Mouse (Mus musculus) megakaryocyte, embryonic 14.5 days (primary cell): Measurements from ENCODE around the gene Snx3.

ENCODE experiments used
- FLI1 ChIP-seq: IDR thresholded peaks from 2 replicates; pipeline ENCODE4 v1.6.1; 2012; ENCODE audit warnings: low read length, inconsistent platforms, mixed read lengths
- GATA1 ChIP-seq: IDR thresholded peaks from 3 replicates; pipeline ENCODE4 v1.6.1; 2012; ENCODE audit warnings: mixed read lengths, low read length, inconsistent platforms, borderline replicate concordance

- no peak for TF ChIP-seq FLI1
- no peak for TF ChIP-seq GATA1
Measured at GRCm38 (mm10) chr10:42523556-42524162, 21.8 kb downstream of the Snx3 start.
